Mouse (Mus musculus) ES-Bruce4 (cell line): ENCODE data around the gene Spata18. TPM values are rescaled to one million over a fixed set of nuclear protein-coding genes. Genes with fewer than 3 reads are reported as not detected.

Experiments used
- H3K27ac ChIP-seq: 2 replicates; pipeline ENCODE4 v1.5.1; 2012; ENCODE audit warnings: low read length, inconsistent platforms; ENCODE audit not compliant: insufficient read depth
- H3K27me3 ChIP-seq: 2 replicates; pipeline ENCODE4 v1.6.1; 2012; ENCODE audit warnings: mild to moderate bottlenecking, low read length, inconsistent platforms; ENCODE audit not compliant: control insufficient read depth, poor library complexity, insufficient read depth, severe bottlenecking
- H3K36me3 ChIP-seq: 2 replicates; pipeline ENCODE4 v1.6.1; 2012; ENCODE audit warnings: inconsistent platforms, mild to moderate bottlenecking, low read length, moderate library complexity; ENCODE audit not compliant: control insufficient read depth, poor library complexity, insufficient read depth, severe bottlenecking
- H3K4me1 ChIP-seq: one replicate; pipeline ENCODE4 v1.8.1; 2011; ENCODE audit warnings: low read length; ENCODE audit not compliant: control insufficient read depth, insufficient read depth
- H3K4me3 ChIP-seq: 2 replicates; pipeline ENCODE4 v1.5.1; 2011; ENCODE audit warnings: low read depth, mild to moderate bottlenecking, low read length
- H3K9ac ChIP-seq: 2 replicates; pipeline ENCODE4 v1.6.1; 2012; ENCODE audit warnings: low read depth, mild to moderate bottlenecking, inconsistent platforms; ENCODE audit not compliant: poor library complexity, severe bottlenecking
- H3K9me3 ChIP-seq: replicated peaks from 2 replicates; pipeline ENCODE4 v1.6.1; 2012; ENCODE audit warnings: mild to moderate bottlenecking, low read length, inconsistent platforms; ENCODE audit not compliant: control insufficient read depth, poor library complexity, insufficient read depth, severe bottlenecking
- CTCF ChIP-seq: IDR thresholded peaks from one replicate; pipeline ENCODE4 v1.8.1; 2011; ENCODE audit warnings: low read depth, low read length
- EP300 ChIP-seq: IDR thresholded peaks from 2 replicates; pipeline ENCODE4 v1.6.1; 2011; ENCODE audit warnings: low read depth, low read length; ENCODE audit not compliant: insufficient read depth
- POLR2A ChIP-seq: IDR thresholded peaks from one replicate; pipeline ENCODE4 v1.8.1; 2011; ENCODE audit warnings: low read length; ENCODE audit not compliant: insufficient read depth
- polyA plus RNA-seq: library from polyadenylated mRNA; stranded (reverse); fragments of >200 nt; gene quantifications from 2 replicates; pipeline ENCODE4 v1.2.4, GENCODE M21; 2011; ENCODE audit warnings: low read depth; ENCODE audit not compliant: missing spikeins, insufficient read depth, insufficient read length

Spata18 gene
- polyA plus RNA-seq, 1 experiment, result not detected

DNA sequence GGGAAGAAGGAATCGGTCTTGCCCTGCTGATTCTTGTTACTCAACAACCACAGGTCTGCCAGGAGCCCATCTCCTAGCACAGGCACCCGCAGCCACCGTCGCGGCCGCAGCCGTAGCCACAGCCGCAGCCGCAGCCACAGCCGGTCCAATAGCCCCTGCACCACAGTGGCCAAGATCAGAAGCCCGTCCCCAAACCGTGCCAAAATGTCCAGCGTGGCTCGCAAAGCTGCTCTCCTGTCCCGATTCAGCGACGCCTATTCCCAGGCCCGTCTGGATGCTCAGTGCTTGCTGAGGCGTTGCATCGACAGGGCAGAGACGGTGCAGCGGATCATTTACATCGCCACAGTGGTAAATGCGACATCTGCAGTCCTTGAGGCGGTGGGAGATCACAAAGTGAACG, 18.2 kb downstream of the Spata18 start:
- Histone ChIP-seq H3K36me3 (no peaks in the 10 kb centered on the region), H3K4me3 (peak overlapping the region; percentile 13; the same call in 1 of the 2 replicates), H3K27me3 (0 out of 2 replicates have a peak, but pooled peaks cover 2% of the 10 kb centered on the region), H3K9ac (no peak overlapping the region), H3K9me3 (no peaks in the 10 kb centered on the region), H3K4me1 (no peaks in the 10 kb centered on the region), H3K27ac (no peak overlapping the region)
- no peak for TF ChIP-seq CTCF
- no peak for TF ChIP-seq EP300
- TF ChIP-seq POLR2A, result no peak

DNA sequence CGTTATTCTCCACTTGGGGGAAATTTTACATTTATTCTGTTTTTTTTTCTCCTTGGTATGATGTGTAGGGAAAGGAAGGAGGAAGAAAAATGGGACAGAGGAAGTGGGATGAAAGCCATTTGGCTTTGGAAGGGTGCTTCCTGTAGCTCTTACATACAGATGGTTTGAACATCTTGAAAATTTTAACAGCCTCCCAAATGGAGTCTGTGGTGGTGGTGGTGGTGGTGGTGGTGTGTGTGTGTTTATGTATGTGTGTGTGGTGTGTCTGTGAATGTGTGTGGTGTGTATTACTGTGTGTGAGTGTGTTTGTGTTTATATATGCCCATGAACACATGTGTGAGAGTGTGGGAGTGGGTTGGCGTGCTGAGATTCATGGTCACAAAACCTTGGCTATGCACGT, 24.4 kb downstream of the Spata18 start:
- TF ChIP-seq CTCF (no peak), EP300 (no peak), POLR2A (no peak)
- H3K9ac ChIP-seq, result no peak overlapping the region
- no peaks in the 10 kb centered on the region for H3K36me3 ChIP-seq
- no peak overlapping the region for H3K4me3 ChIP-seq
- no peak overlapping the region for H3K27ac ChIP-seq
- H3K9me3 ChIP-seq, result no peaks in the 10 kb centered on the region
- no peaks in the 10 kb centered on the region for H3K27me3 ChIP-seq
- H3K4me1 ChIP-seq, result no peaks in the 10 kb centered on the region

DNA sequence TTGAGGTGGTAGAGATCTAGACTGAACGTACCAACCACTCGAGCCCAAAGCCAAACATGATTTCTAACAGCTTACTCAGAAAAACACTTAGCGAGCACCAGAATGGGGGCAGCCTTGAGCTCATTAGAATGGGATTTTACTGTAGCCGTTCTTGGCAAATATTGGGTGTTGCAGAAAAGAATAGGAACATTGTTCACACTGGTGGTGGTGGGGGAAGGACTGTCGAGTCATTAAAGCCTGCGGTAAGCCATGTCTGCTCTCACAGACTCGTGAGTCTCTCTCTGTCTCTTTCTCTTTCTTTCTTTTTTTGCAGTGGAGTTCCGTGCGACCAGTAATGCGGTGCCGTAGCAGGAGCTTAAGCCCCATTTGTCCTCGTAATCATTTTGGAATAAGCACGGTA, 25.4 kb downstream of the Spata18 start:
- Histone ChIP-seq H3K9ac (no peak overlapping the region), H3K9me3 (no peaks in the 10 kb centered on the region), H3K4me3 (no peak overlapping the region), H3K4me1 (no peaks in the 10 kb centered on the region), H3K36me3 (no peaks in the 10 kb centered on the region), H3K27ac (no peak overlapping the region), H3K27me3 (no peaks in the 10 kb centered on the region)
- TF ChIP-seq EP300, result no peak
- no peak for TF ChIP-seq CTCF
- no peak for TF ChIP-seq POLR2A

DNA sequence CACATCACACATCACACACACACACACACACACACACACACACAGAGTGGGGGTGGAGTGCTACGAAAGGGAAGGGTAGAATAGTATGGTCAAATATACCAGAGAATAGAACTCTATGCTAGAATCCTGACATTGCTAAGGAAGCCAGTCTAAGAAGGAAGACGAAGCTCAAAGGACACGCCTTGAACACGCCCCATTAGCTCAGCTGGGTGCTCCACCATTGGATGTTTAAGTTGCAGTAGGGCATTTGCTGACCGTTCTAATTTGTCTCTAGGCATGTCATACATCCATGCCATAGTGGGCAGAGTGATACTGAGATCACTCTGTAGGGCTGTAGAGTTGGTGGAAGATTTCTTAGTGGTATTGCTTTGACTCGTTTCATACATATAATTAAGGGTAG, 32.0 kb downstream of the Spata18 start:
- Histone ChIP-seq H3K4me3 (no peak overlapping the region), H3K9me3 (no peaks in the 10 kb centered on the region), H3K9ac (no peak overlapping the region), H3K27ac (no peak overlapping the region), H3K4me1 (peaks cover 1% of the 10 kb centered on the region), H3K27me3 (no peaks in the 10 kb centered on the region), H3K36me3 (no peaks in the 10 kb centered on the region)
- TF ChIP-seq POLR2A, result no peak
- no peak for TF ChIP-seq CTCF
- no peak for TF ChIP-seq EP300

DNA sequence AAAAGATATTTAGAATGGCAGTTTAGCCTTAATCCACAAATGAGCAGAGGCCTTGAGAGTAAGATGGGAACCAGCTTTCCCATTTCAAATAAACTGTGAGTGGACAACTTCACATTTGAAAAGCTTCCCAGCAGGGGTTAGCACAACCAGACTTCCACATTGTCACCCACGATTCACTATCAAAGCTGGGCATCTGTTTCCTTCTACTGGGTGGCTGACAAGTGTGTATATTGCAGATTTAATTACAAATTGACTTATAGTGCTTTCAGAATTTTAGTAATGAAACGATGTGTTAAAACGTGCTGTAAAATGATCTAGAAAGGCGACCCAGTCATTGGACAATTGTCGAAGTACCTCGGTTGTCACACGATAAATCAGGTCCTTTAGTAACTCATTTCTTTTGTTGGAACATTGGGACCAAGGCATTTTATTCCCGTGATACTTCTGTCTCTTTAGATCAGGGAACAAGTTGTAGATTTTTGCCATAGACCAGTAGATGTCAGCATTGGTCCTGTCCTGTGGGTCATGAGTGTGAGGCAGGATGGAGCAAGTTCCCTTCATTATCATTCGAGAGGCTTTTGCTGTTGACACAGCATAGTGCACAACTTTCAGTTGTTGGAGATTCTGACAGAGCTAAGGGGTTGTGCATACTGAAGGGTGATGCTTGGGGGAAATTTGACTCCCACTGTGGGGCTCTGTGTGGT, 32.7 kb downstream of the Spata18 start:
- H3K9me3 ChIP-seq, result no peaks in the 10 kb centered on the region
- no peak overlapping the region for H3K27ac ChIP-seq
- H3K4me1 ChIP-seq, result peaks cover 1% of the 10 kb centered on the region
- TF ChIP-seq POLR2A (no peak), EP300 (no peak)
- H3K9ac ChIP-seq, result no peak overlapping the region
- no peaks in the 10 kb centered on the region for H3K36me3 ChIP-seq
- H3K27me3 ChIP-seq, result no peaks in the 10 kb centered on the region
- no peak overlapping the region for H3K4me3 ChIP-seq

DNA sequence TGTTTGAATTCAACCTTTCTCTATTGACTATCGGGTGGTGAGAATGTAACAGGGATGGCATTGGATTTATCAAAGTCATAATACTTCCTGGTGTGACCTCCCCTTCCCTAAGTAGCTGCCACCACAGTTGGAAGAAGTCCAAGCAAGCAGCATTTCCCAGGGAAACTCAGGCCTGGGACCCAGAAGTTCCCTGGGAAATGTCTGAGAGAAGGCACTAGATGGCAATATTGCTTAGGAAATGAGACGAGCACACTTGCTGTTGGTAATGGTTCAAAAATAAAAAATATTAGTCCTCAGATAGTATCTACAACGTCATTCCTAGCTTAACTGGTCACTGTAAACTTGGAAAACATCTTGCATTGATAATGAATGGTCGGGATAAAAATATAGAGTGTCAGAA, 35.0 kb downstream of the Spata18 start:
- no peak overlapping the region for H3K4me3 ChIP-seq
- no peaks in the 10 kb centered on the region for H3K9me3 ChIP-seq
- peaks cover 1% of the 10 kb centered on the region for H3K4me1 ChIP-seq
- no peak overlapping the region for H3K27ac ChIP-seq
- TF ChIP-seq POLR2A, result no peak
- no peak for TF ChIP-seq CTCF
- TF ChIP-seq EP300, result no peak
- H3K27me3 ChIP-seq, result no peaks in the 10 kb centered on the region
- no peaks in the 10 kb centered on the region for H3K36me3 ChIP-seq
- H3K9ac ChIP-seq, result no peak overlapping the region
